Mouse (Mus musculus) liver, embryonic 16.5 days (tissue): ENCODE data around the gene Cartpt. TPM values are rescaled to one million over a fixed set of nuclear protein-coding genes. Genes with fewer than 3 reads are reported as not detected.

Experiments
- ATAC-seq: fragments of 200-750 bp; cut with Nextera tagmentation; 2 replicates; pipeline ENCODE4 v1.8.0; 2017; ENCODE audit warnings: low read depth, mild to moderate bottlenecking, moderate number of reproducible peaks, moderate library complexity
- H3K27ac ChIP-seq: fragments of 300-500 bp; sonication (generic); 2 replicates; pipeline ENCODE4 v1.5.1; 2014; ENCODE audit warnings: mild to moderate bottlenecking, low read length
- H3K27me3 ChIP-seq: fragments of 300-500 bp; sonication (generic); 2 replicates; pipeline ENCODE4 v1.6.1; 2014; ENCODE audit warnings: low read depth, low read length, mixed read lengths; ENCODE audit not compliant: control insufficient read depth, insufficient read depth
- H3K36me3 ChIP-seq: fragments of 300-500 bp; sonication (generic); 2 replicates; pipeline ENCODE4 v1.6.1; 2014; ENCODE audit warnings: mild to moderate bottlenecking; ENCODE audit not compliant: control insufficient read depth, insufficient read depth
- H3K4me1 ChIP-seq: fragments of 300-500 bp; sonication (generic); 2 replicates; pipeline ENCODE4 v1.6.1; 2014; ENCODE audit warnings: low read depth, low read length, mixed read lengths; ENCODE audit not compliant: control insufficient read depth
- H3K4me2 ChIP-seq: fragments of 300-500 bp; sonication (generic); 2 replicates; pipeline ENCODE4 v1.6.1; 2014; ENCODE audit warnings: low read depth, low read length, mixed read lengths
- H3K4me3 ChIP-seq: fragments of 300-500 bp; sonication (generic); 2 replicates; pipeline ENCODE4 v1.5.1; 2014; ENCODE audit warnings: low read depth, mild to moderate bottlenecking, low read length
- H3K9ac ChIP-seq: fragments of 300-500 bp; sonication (generic); 2 replicates; pipeline ENCODE4 v1.6.1; 2014; ENCODE audit warnings: low read depth, low read length
- H3K9me3 ChIP-seq: fragments of 300-500 bp; sonication (generic); replicated peaks from 2 replicates; pipeline ENCODE4 v1.6.1; 2016; ENCODE audit warnings: low read length; ENCODE audit not compliant: control insufficient read depth
- WGBS: fragments of 180-500 bp; shearing (Covaris S2); extraction: QIAGEN DNeasy Blood & Tissue Kit; methylation state at CpG from one replicate; pipeline ENCODE4 v1.1.7; 2014; ENCODE audit not compliant: insufficient replicate concordance; 5-methylcytosine and 5-hydroxymethylcytosine counted together
- polyA plus RNA-seq: library from polyadenylated mRNA; unstranded; fragments of >200 nt; fragmentation: Nextera tagmentation; extraction: Ambion mirVana; gene quantifications from 2 replicates; pipeline ENCODE4 v1.2.1, GENCODE M21; 2015

The Cartpt gene
- polyA plus RNA-seq, 1 experiment from 2014 or later, result 0.15 TPM

GRCm38 (mm10) chr13:99851026-99851425 is 49.9 kb downstream of the Cartpt start:
- H3K27ac ChIP-seq, result no peak overlapping the region
- H3K4me3 ChIP-seq, result no peak overlapping the region
- H3K9ac ChIP-seq, result no peak overlapping the region
- H3K4me2 ChIP-seq, result no peak overlapping the region
- no peaks in the 10 kb centered on the region for H3K27me3 ChIP-seq
- no peaks in the 10 kb centered on the region for H3K36me3 ChIP-seq
- H3K9me3 ChIP-seq, result no peaks in the 10 kb centered on the region
- no peaks in the 10 kb centered on the region for H3K4me1 ChIP-seq
- no peak for ATAC-seq
- WGBS, result 21% methylated on average over 4 of the region's 4 CpGs

GRCm38 (mm10) chr13:99849597-99849996 is 51.3 kb downstream of the Cartpt start:
- WGBS, result 21% methylated on average over 15 of the region's 15 CpGs
- Histone ChIP-seq H3K36me3 (no peaks in the 10 kb centered on the region), H3K4me1 (no peaks in the 10 kb centered on the region), H3K4me3 (no peak overlapping the region), H3K27me3 (no peaks in the 10 kb centered on the region), H3K4me2 (no peak overlapping the region), H3K27ac (no peak overlapping the region), H3K9me3 (no peaks in the 10 kb centered on the region), H3K9ac (no peak overlapping the region)
- ATAC-seq, result no peak

Other genes with a start within 250 kb of the Cartpt start
- gene Mccc2, start 114.5 kb upstream of the Cartpt start, polyA plus RNA-seq, result 21.6 and 22.8 TPM in 2 replicates
- gene Bdp1, start 203.0 kb upstream of the Cartpt start, polyA plus RNA-seq, result 9.8 and 11.0 TPM in 2 replicates
- 15.3 and 16.1 TPM in 2 replicates for gene Serf1, start 206.9 kb upstream of the Cartpt start, polyA plus RNA-seq
- 13.1 and 14.6 TPM in 2 replicates for gene Smn1, start 223.8 kb upstream of the Cartpt start, polyA plus RNA-seq